Mouse (Mus musculus) thymus, postnatal 0 days (tissue): ENCODE data around the gene Hif1an. TPM values are rescaled to one million over a fixed set of nuclear protein-coding genes. Genes with fewer than 3 reads are reported as not detected.

Experiments used
- DNase-seq: peaks from one replicate; pipeline ENCODE4 v3.0.0-alpha.2; 2015; ENCODE audit warnings: low spot score
- polyA plus RNA-seq: library from polyadenylated mRNA; unstranded; fragments of >200 nt; fragmentation: Nextera tagmentation; extraction: Ambion mirVana; gene quantifications from 2 replicates; pipeline ENCODE4 v1.2.1, GENCODE M21; 2015

Gene Hif1an
- 17.8 and 25.8 TPM in 2 replicates for polyA plus RNA-seq

- DNase-seq, result peak; percentile 96
Measured at GRCm38 (mm10) chr19:44562652-44563206, at the start of gene Hif1an. Gene Hif1an, plus strand, starts transcription at chr19:44562850.

- DNase-seq, result no peak
Measured at GRCm38 (mm10) chr19:44513054-44513833, 49.4 kb upstream of the Hif1an start.

- DNase-seq, result no peak
Measured at GRCm38 (mm10) chr19:44513921-44514482, 48.6 kb upstream of the Hif1an start.

GRCm38 (mm10) chr19:44514521-44515451 lies 47.9 kb upstream of the Hif1an start:
- DNase-seq, result no peak

GRCm38 (mm10) chr19:44515769-44516168 lies 46.9 kb upstream of the Hif1an start:
- DNase-seq, result no peak

GRCm38 (mm10) chr19:44517996-44518768 lies 44.5 kb upstream of the Hif1an start:
- DNase-seq, result peak; percentile 46

GRCm38 (mm10) chr19:44519152-44519551 lies 43.5 kb upstream of the Hif1an start:
- no peak for DNase-seq

- DNase-seq, result peak; percentile 63
Measured at GRCm38 (mm10) chr19:44525551-44526205, 37.0 kb upstream of the Hif1an start.

- DNase-seq, result no peak
Measured at GRCm38 (mm10) chr19:44530018-44530417, 32.6 kb upstream of the Hif1an start.

- DNase-seq, result no peak
Measured at GRCm38 (mm10) chr19:44535376-44535775, 27.3 kb upstream of the Hif1an start.

GRCm38 (mm10) chr19:44537416-44537815 lies 25.2 kb upstream of the Hif1an start:
- no peak for DNase-seq

- no peak for DNase-seq
Measured at GRCm38 (mm10) chr19:44542694-44543178, 19.9 kb upstream of the Hif1an start.

- DNase-seq, result no peak
Measured at GRCm38 (mm10) chr19:44544372-44544771, 18.3 kb upstream of the Hif1an start.

- peak; percentile 79 for DNase-seq
Measured at GRCm38 (mm10) chr19:44544775-44545174, 17.9 kb upstream of the Hif1an start.

GRCm38 (mm10) chr19:44545321-44546041 lies 17.2 kb upstream of the Hif1an start, which contains the start of gene Sec31b:
Gene Sec31b, minus strand, starts transcription at chr19:44545864.
- no peak for DNase-seq

GRCm38 (mm10) chr19:44552731-44553130 lies 9.9 kb upstream of the Hif1an start, which contains the start of gene Gm20538:
Gene Gm20538, minus strand, starts transcription at chr19:44552831.
- no peak for DNase-seq

GRCm38 (mm10) chr19:44553286-44553685 lies 9.4 kb upstream of the Hif1an start:
- no peak for DNase-seq

- no peak for DNase-seq
Measured at GRCm38 (mm10) chr19:44554490-44554860, 8.2 kb upstream of the Hif1an start.
